Comparison of ENCODE assay signal across 8 mouse cellular contexts in genomic region chr13:84221820-84222681, GRCm38 (mm10). TPM values are rescaled to one million over a fixed set of nuclear protein-coding genes. Genes with fewer than 3 reads are reported as not detected.
DNase-seq lines count a peak whose midpoint lies in the region; ATAC-seq and TF ChIP-seq lines count a peak whose summit lies in the region.

Gene Tmem161b (plus strand): TSS chr13:84222296.

- H3K27ac ChIP-seq in bone marrow macrophage, adult 2 months (ENCODE audit: insufficient read depth, low read depth, low read length): peak within 1 kb of the TSS; percentile 77
- no peak within 1 kb of the TSS for H3K27ac ChIP-seq in embryonic fibroblast, embryonic 13.5 days (ENCODE audit: insufficient read depth, low read length)
- H3K27ac ChIP-seq in kidney, embryonic 14.5 days (ENCODE audit: low read depth, low read length): no peak within 1 kb of the TSS; the same call in 1 of the 2 replicates
- H3K27ac ChIP-seq in limb, embryonic 15.5 days: peak within 1 kb of the TSS; percentile 82

- H3K9ac ChIP-seq in kidney, embryonic 14.5 days (ENCODE audit: low read depth, low read length): peak within 1 kb of the TSS; percentile 75
- peak within 1 kb of the TSS; percentile 71 for H3K9ac ChIP-seq in limb, embryonic 15.5 days

- peak; percentile 99 for ATAC-seq in kidney, embryonic 14.5 days (ENCODE audit: low FRiP score, low TSS enrichment)
- peak; percentile 97 for ATAC-seq in limb, embryonic 15.5 days (ENCODE audit: insufficient number of reproducible peaks, low FRiP score, low TSS enrichment, low read depth)

- no peaks in the 10 kb centered on the region for H3K36me3 ChIP-seq in kidney, embryonic 14.5 days (ENCODE audit: control insufficient read depth, insufficient read depth, low read length)
- no peaks in the 10 kb centered on the region for H3K36me3 ChIP-seq in limb, embryonic 15.5 days

- 0 out of 2 replicates have a peak, but pooled peaks have one; percentile 51 for TF ChIP-seq POLR2A in bone marrow macrophage, adult 2 months (IDR thresholded peaks at IDR 0.05; ENCODE audit: borderline replicate concordance, low read depth, low read length)
- TF ChIP-seq POLR2A in embryonic fibroblast, embryonic 13.5 days (IDR thresholded peaks at IDR 0.05; ENCODE audit: low read depth, low read length): peak; percentile 71

- no peak for TF ChIP-seq CTCF in bone marrow macrophage, adult 2 months (IDR thresholded peaks at IDR 0.05; ENCODE audit: low read depth, low read length)
- no peak for TF ChIP-seq CTCF in embryonic fibroblast, embryonic 13.5 days (IDR thresholded peaks at IDR 0.05; ENCODE audit: borderline replicate concordance, insufficient read depth, low read length)

- H3K9me3 ChIP-seq in kidney, embryonic 14.5 days (ENCODE audit: control insufficient read depth, low read length): no peaks in the 10 kb centered on the region
- no peaks in the 10 kb centered on the region for H3K9me3 ChIP-seq in limb, embryonic 15.5 days

- peak; percentile 95 for DNase-seq in A20 (ENCODE audit: low read depth, low spot score)
- peak; percentile 84 to 88 for DNase-seq in heart, adult 9 months (ENCODE audit: low spot score in 2 of 2)
- peak; percentile 58 to 62 for DNase-seq in monocyte, adult 2 months (ENCODE audit: low read depth in 1 of 2, low spot score in 2 of 2)
- DNase-seq in spleen, postnatal 36 days (ENCODE audit: low spot score in 2 of 2): peak; percentile 92

- WGBS in kidney, embryonic 14.5 days: under 1% methylated on average over 44 of the region's 52 CpGs
- under 1% methylated on average over 48 of the region's 52 CpGs for WGBS in limb, embryonic 15.5 days

- peaks cover 7% of the 10 kb centered on the region; the same call in 1 of the 2 replicates for H3K4me1 ChIP-seq in bone marrow macrophage, adult 2 months (ENCODE audit: control insufficient read depth, insufficient read depth, low read length)
- H3K4me1 ChIP-seq in embryonic fibroblast, embryonic 13.5 days (ENCODE audit: control insufficient read depth, insufficient read depth, low read length): no peaks in the 10 kb centered on the region
- H3K4me1 ChIP-seq in kidney, embryonic 14.5 days (ENCODE audit: control insufficient read depth, insufficient read depth, low read length): no peaks in the 10 kb centered on the region
- 0 out of 2 replicates have a peak, but pooled peaks cover 6% of the 10 kb centered on the region for H3K4me1 ChIP-seq in limb, embryonic 15.5 days

- no peaks in the 10 kb centered on the region for H3K27me3 ChIP-seq in kidney, embryonic 14.5 days (ENCODE audit: control insufficient read depth, insufficient read depth, low read length)
- no peaks in the 10 kb centered on the region for H3K27me3 ChIP-seq in limb, embryonic 15.5 days

- H3K4me3 ChIP-seq in bone marrow macrophage, adult 2 months (ENCODE audit: insufficient read depth, low read length): peak within 1 kb of the TSS; percentile 100
- H3K4me3 ChIP-seq in embryonic fibroblast, embryonic 13.5 days (ENCODE audit: insufficient read depth, low read length): peak within 1 kb of the TSS; percentile 94
- peak within 1 kb of the TSS; percentile 83 for H3K4me3 ChIP-seq in kidney, embryonic 14.5 days (ENCODE audit: low read length)
- peak within 1 kb of the TSS; percentile 76 for H3K4me3 ChIP-seq in limb, embryonic 15.5 days

- peak within 1 kb of the TSS; percentile 57 for H3K4me2 ChIP-seq in kidney, embryonic 14.5 days (replicated peaks; ENCODE audit: low read depth, low read length)
- H3K4me2 ChIP-seq in limb, embryonic 15.5 days: peak within 1 kb of the TSS; percentile 80

RNA-seq across cellular contexts. Expression of gene Tmem161b, which starts in this region (rescaled TPM):
- 16.9 and 19.3 TPM in 2 replicates for polyA plus RNA-seq in bone marrow macrophage, adult 2 months (2012; ENCODE audit: insufficient read depth, insufficient read length, missing spikeins)
- 15.9 and 16.7 TPM in 2 replicates for polyA plus RNA-seq in embryonic fibroblast, embryonic 13.5 days (2011; ENCODE audit: insufficient read length, low read depth, missing spikeins)
- polyA plus RNA-seq in kidney, embryonic 14.5 days (2014; fragmentation: Nextera tagmentation; extraction: Ambion mirVana): 16.2 and 20.3 TPM in 2 replicates
- polyA plus RNA-seq in limb, embryonic 15.5 days (2015; fragmentation: Nextera tagmentation; extraction: Ambion mirVana): 11.9 TPM in 2 replicates

Comparison
In these comparisons a context has a peak if more than half of its experiments do, and no peak if none do; other contexts are left out.
1. H3K27ac ChIP-seq: peak in bone marrow macrophage, adult 2 months (single experiment) and limb, embryonic 15.5 days (single experiment); none in embryonic fibroblast, embryonic 13.5 days (single experiment) and kidney, embryonic 14.5 days (single experiment).
2. Peak in every context shown above with its lines, with median percentiles within 50 percentile points of each other: DNase-seq and H3K4me3 ChIP-seq.